Mouse (Mus musculus): ENCODE results near the gene Ola1.

Gene Ola1

DNA sequence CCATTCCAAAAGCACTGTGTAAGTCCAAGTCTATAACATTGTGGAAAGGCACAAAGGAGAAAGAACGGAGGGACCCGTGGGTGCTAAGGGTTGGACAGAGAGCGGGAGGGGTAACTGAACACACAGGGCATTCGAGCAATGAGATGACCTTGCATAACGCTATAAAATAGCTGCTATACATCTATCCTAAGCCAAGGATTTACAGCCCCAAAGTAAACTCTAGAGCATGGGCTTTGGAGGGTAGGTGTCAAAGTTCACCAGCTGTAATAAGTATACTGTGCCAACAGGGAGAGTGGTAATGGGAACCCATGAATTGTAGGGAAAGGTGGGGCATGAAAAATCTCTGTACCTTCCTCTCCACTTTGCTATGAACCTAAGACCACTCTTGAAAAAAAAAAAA is at the start of gene Ola1:
Gene Ola1, minus strand, starts transcription at position 12 of the 400 bp plus-strand sequence.
- no peak for DNase-seq (ENCODE audit: low spot score in 2 of 2)

DNA sequence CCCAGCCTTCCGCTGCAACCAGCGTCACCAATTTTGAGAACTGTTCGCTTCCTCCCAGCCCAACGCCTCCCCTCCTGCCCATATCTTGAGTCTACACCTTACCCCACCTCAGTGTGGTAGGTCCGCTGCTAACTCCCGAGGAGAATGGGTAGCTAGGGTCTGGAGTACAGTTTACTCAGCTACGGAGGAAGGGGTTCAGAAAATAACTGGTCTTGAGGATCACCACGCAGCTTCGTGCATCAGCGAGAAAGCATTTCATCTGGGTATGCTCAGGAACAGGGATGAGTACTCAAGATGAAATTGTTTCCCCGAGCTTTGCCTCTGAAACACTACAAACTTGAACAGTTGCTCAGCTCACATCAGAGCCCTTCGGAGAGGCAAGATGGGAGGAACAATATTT is 49.6 kb upstream of the Ola1 start:
- DNase-seq (ENCODE audit: low spot score in 2 of 2) = no peak

DNA sequence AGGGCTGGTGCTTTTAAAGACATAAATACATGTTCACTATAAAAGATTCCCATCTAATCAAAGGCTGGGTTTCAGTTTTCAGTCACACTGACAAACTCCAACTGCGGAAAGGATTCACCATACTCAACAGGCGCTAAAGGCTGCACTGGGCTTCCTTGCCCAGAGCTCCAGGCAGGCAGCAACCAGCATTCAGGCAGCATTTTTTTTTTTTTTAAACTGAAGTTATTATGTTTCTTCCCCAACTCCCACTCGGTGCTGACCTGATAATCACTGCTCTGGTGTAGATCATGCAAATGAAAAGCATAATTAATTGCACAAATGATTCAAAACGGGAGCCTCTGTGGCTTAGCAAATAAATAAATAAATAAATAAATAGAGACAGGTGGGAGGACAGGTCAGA is 49.1 kb upstream of the Ola1 start:
- no peak for DNase-seq (ENCODE audit: low spot score in 2 of 2)

DNA sequence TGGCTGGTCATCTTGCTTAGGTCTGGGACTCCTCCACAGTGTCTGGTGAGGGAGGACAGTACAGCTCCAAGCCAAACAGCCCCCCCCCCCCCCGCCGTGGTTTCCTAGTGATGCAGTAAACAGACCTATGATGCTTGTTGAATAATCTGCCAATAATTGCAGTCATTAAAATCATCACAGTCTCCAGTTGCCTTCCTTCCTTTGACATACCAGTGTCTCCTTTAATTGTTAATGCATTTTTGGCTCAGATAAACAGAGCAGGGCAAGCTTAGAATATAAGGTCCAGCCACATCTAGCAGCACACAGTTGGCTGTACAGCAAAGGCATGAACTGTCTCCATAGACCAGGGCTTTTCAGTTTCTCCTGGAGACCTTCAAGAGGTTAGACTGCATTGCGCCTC is 48.5 kb upstream of the Ola1 start:
- no peak for DNase-seq (ENCODE audit: low spot score in 2 of 2)

DNA sequence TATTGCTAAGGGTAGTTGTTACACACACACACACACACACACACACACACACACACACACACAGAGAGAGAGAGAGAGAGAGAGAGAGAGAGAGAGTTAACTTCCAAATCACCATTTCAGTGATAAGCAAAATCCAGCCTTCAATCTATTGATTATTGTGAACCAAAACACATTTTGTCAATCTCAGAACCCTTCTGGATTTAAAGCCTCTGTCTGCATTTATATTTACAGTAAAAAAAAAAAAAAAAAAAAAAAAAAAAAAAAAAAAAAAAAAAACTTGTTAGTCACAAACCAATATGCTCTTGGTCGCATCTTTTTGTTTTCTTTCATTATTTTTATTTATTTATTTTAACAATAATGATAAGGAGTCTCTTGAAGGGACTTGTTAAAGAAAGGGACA is 47.9 kb upstream of the Ola1 start:
- no peak for DNase-seq (ENCODE audit: low spot score in 2 of 2)

DNA sequence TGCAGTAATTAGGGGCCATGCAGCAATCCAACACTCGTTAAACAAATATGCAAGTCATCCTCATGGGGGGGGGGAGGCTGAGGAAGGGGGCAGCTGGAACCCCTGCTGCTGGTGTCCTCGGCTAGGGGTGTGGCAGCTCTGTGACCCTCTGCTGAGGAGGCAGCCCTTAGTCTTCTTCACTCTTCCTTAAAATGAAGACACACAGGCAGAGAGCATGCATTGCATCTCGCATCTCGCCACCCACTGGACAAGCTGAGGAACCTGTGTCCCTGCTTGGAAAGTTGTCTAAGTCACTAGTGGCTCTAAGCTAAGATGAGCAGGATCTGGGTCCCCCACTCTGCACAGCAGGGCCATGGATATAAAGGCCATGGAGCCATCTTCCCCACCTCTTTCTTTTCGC is 47.3 kb upstream of the Ola1 start:
- no peak for DNase-seq (ENCODE audit: low spot score in 2 of 2)

DNA sequence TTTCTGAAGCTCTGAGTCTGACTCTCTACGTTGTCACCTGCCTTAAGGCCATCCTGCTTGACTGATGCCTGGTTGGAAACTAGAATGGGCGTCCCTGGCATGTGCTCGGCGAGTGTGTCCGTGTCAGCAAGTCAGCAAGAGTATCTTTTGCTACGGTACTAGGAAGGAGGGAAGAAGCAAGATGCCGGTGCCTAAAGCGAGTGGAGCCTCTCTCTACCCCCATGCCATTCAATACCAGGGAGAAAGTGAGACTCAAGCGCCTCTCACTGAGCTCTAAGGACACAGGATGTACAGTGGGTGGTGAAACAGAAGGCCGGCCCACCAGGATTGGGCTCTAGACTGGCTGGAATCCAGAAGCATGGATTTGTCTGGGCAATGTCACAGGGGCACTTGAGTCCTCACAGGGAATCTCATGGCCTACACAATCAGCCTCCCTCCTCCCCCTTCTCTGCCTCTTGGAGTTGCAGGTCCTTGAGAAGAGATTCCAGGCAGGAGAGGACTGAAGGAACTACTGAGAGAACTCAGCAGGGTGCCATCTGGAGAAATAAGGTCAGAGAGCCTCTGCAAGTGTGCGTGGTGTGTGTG is 46.0 kb upstream of the Ola1 start:
- DNase-seq (ENCODE audit: low spot score in 2 of 2) = no peak

DNA sequence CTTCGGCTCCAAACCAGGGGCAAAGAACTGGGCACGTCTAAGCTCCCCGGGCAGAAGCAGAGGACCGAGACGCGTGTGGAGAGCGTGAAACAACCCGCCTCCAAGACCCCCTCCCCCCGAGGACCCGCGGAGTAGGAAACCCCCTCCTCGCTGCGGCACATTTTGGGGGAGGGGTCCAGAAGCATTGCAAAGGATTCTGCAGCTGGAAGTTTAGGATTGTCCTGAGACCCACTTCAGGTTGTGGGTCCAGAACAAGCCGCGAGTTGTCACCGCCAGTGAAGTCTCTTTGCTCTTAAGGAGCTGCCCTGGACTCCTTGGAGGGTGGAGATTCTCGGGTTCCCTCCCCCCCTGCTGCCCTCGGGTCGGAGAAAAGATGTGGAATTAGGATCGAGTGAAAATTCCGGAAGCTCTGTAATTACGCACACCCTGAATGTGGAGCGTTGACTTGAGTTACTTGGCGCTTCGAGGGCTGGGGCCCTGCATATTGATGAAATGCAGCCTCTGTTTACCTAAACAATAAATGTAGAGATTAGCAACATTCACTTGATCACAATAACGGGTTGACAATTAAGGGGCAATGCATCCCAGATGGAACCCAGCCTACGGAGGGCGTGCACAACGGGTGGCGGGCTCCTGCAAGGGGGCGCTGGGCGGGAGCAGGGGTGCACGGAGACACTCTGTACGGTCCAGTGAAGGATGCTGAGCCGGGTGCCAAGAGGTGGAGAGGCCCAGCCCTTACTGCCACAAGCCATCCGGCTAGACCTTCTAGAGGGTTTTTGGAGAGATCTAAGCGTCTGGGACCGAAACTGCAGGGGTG is 45.3 kb upstream of the Ola1 start:
- no peak for DNase-seq (ENCODE audit: low spot score in 2 of 2)

DNA sequence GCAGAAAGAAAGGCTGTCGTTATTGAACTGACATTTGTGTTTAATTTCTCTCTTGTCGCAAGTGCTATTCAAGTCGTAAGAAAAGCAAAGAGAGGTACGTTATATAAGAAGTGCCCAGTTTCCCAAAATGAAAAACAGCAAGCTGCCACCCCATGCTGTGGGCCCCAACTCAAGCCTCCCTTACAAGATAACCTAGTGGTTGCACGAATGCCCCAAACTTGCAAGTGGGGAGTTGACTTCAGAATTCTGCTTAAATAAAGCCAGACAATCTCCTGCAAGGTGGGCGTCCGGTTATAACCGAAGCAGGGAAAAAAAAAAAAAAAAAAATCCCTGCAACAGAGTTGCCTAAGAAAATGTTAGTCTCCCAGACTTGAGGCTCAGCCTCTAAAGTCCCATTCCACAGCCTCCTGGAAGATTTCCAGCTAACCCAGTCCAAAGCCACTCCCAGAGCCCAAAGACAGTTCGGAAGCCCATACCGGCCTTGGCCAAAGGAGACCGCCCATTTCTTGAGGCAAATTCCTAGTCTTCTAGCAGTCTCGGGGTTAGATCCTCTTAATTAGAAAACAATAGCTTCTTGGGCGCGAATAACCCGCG is 44.5 kb upstream of the Ola1 start:
- DNase-seq (ENCODE audit: low spot score in 2 of 2) = no peak

DNA sequence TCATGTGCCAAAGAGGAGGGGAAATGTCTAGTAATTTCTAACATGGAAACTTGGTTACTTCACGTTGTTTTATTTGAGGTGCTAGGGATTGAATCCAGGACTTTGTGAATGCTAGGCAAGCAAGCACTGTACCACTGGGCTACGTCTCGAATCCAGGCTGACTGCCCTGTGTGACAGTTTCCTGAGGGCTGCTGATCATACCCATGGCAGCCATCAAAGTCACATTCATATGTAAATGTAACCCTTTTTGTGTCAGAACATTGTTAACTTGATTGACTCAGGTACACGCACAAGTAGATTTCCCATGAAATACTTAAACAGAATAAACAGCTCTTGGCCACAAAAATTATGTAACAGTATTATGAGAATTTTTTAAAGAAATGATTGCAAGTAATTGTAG is 30.0 kb upstream of the Ola1 start:
- DNase-seq (ENCODE audit: low spot score in 2 of 2) = no peak

DNA sequence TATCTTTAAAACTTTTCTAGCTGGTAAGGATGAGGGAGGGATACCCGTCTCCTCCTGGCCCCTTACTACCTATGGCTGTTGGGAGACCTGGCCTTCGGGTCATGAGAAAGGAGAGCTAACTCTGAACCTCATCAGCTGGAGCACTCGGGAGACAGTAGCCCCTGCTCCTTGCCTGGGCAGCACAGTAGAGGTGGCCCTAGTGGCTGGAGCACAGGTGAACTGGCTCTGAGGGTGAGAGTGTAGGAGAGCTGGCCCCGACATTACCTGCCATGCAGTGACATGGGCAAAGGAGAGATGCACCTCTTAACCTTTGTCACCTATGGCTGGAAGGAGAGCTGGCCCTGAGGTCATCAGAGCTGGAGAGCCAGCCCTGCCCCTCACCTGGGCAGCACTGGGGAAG is 22.6 kb upstream of the Ola1 start:
- no peak for DNase-seq (ENCODE audit: low spot score in 2 of 2)

DNA sequence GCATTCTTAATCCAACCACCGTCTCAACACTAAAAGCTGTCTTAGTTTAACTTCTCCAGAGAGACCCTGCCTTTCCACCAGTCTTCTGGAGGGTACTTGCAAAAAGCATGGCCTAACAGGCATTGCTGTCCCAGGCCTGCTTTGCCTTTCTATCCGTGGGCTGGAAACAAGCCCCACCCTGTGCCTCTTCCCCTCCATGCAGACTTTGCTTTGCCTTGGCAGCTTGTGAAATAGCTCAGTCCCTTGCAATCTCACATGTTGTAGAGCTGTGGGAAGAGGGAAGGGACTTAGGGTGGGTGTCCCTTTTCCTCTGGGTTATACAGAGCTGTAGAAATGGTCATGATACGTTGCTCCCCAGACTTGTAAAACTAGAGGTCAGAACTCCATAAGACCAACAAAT is 12.4 kb upstream of the Ola1 start:
- no peak for DNase-seq (ENCODE audit: low spot score in 2 of 2)

DNA sequence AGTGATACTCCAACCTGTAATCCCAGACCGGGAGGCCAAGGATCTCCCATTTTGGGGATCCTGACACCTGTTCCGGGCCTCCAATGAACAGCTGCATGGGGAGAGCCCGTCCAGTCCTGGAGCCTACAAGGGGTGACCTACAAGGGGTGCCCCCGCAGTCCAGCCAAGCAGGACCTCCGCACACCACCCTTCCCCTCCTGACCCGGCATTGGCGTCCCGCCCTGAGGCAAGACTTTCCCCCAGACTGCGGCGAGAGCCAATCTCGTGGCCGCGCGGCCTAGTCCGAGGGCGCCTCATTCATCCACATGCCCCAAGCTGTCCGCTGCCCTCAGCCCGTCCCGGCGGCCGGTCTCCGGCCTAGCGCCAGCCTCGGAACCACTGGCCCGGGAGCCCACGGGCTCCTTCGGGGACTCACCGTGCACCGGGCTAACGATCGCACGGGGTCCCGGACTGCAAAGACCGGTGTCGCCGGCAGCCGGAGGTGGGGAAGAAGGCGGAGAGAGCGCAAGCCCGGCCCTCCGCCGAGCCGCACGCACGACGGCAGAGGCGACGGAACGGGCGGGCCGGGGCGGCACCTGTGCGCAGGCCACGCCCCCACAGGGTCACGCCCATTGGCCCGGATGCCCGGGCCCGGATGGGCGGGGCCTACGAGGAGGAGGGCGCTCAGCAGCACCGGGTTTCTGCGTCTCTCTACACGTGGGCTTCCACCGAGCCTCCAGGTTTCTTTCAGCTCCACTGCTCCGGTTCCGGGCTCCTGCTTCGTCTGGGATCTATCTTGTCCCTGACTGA is 4.7 kb downstream of the Ola1 start:
- peak; percentile 93 to 94 for DNase-seq (ENCODE audit: low spot score in 2 of 2)

DNA sequence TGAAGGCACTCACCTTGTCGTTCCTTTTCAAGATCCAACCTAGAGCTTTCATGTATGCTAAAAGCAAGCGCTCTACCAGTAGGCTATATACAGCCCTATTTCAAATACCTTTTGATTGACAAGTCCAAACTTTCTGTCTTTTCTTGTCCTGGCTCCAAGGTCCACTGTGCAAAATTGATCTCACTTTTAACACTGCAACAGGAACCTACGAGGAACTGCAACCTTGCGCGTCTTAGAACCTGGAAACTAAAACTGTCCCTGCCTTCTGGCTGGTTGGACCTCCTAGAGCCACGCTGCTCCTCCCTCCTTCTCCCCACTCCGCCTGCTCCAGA is 5.2 kb downstream of the Ola1 start:
- no peak for DNase-seq (ENCODE audit: low spot score in 2 of 2)

DNA sequence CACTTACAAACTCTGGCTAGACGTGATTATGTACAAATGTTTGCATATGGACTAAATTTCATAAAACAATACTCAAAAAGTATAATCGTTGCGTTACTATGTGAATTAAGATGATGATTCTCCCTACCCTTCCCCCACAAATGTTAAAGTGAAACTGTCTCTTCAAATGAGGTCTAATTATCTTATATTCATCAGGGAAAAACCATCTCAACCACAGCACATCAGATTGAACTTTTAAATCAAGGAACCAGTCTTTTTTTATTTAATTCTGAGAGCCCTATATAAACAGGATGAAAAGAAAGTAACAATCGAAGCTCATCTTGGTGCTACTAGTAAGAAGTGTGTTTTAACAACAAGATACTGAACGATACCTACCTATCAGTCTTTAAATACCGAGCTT is 14.4 kb downstream of the Ola1 start:
- no peak for DNase-seq (ENCODE audit: low spot score in 2 of 2)

DNA sequence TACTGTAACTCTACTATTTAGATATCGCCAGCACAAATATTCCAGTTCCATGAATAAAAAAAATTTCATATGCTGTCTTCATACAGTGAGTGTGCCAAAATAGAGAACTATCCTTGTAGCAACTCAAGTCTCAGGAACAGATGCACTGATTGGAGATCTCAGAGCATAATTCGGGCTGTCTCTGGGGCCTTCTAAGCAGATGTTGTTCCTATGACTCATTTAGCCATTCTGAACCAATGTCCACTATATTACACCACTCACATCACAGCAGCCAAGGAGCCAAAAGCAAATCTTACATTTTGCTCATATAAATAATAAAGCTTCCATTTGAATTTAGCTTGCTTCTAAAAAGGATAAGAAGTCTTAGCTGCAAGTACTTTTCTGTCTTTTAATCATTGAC is 30.2 kb downstream of the Ola1 start:
- DNase-seq (ENCODE audit: low spot score in 2 of 2) = no peak

DNA sequence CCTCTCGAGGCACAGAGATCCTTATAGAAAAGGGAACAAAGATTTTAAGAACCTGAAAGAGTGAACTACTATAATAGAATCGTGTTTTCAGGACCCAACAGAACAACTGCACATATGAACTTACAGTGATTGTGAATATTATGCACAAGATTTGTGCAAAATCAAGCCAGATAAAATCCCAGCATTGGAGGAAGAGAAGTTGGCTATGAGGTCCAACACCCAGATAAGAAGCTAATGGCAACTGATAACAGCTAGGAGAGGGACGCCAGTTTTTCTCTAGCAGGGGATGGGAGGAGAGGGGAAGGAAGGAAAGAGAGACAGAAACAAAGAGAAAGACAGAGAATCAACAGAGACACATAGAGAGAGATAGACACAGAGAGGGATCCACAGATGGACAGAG is 33.5 kb downstream of the Ola1 start:
- DNase-seq (ENCODE audit: low spot score in 2 of 2) = no peak

DNA sequence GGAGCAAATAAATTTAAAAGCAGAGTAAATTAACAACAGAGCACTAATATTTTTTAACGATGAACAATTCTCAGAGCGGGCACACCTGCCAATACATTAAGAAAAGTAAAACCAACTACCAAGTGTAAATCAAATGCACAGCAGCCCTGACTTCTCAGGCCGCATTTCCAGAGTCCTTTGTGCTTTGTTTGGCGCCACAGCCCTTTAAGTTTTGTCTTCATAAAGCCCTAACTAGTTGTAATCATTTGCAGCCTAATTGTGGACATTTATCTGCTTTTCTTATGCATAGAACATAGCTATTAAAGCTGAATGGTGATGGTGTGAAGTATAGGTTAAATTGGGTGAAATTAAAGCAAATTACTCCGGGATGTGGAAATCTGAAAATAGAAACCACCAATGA is 49.2 kb downstream of the Ola1 start:
- no peak for DNase-seq (ENCODE audit: low spot score in 2 of 2)

DNA sequence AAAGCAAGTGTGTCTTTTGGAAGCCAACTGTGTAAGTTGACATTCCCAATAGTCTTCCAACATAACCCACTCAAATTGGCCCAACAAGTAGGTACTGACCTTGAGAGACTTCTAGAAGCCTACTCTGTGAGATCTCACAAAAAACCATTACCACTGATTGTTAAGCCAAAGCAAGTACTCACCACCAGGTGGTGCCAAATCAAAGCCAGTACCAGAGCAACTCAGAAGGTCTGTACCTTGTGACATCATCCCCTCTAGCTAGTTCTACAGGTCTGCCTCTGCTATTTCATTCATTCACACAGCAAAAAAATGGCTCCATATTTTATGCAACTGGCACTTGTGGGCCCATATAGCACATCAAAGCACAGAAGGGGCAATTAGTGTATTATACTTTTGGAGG is 51.6 kb downstream of the Ola1 start:
- peak; percentile 38 to 55 for DNase-seq (ENCODE audit: low spot score in 2 of 2)

DNA sequence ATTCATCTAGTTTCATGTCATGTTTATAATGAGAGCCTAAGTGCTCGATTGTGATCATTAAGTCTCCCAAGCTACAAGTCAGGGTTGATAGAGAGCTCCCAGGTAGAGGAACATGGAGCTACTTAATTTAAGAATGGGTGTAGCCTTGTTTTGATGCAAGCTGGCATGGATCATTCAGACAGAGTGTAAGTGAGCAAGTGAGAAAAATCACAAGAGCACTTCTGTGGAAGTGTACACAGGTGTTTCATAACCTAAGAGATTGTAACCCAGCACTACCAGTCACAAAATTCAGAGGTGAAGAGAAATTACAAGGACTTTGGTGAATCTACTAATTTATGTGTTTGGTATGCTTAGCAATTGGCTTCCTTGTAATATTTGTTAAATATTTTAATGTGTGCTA is 54.1 kb downstream of the Ola1 start:
- no peak for DNase-seq (ENCODE audit: low spot score in 2 of 2)

DNA sequence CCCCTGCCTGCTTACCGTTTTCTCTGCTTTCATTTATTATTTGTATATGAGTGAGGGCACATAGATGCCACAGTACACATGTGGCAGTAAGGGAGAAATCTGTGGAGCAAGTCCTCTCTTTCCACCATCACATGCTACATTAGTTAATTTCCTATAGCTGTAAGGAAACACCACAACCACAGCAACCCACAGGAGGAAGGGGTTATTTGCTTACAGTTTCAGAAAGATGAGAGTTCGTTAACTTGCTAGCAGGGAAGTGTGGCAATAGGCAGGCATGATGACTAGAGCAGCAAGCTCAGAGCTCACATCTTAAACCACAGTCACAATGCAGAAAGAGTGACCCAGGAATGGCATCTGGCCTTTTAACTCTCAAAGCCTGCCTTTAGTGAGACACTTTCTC is 58.0 kb downstream of the Ola1 start:
- DNase-seq (ENCODE audit: low spot score in 2 of 2) = no peak

DNA sequence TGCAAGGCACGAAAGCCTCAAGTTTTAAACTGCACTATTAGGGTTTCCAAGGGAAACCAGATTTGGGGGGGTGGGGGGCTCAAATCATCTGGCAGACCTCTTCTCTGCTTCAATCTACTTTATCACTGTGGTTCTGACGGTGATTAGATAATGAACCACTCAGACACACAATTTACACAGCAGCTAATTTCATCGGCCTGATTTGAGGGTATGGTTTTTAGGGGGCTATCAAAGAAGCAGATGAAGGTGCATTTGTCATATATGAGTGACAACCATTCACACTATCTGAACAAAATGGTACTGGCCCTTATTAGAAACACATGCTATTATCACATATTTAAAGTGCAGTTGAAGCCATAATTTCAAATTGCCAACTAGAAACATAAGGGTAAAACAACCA is 61.5 kb downstream of the Ola1 start:
- DNase-seq (ENCODE audit: low spot score in 2 of 2) = no peak

DNA sequence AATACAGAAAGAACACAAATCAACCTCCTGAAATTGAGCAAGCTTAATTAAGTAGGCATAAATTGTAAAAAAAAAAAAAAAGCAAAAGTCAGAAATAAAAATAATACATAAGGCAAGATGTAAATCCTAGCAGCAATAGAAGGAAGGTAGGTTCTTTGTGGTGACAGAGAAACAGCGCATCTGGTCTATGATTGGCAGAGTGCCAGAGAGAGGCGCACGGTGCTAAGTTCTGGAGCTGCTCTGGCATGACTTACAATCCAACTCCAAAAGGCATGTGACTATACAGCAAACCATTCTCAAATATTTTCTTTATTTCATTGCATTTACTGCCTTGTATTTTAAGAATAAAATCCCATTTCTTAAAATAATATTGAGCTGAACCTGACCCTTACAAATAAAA is 68.2 kb downstream of the Ola1 start:
- DNase-seq (ENCODE audit: low spot score in 2 of 2) = no peak

Data from right cerebral cortex, postnatal 10 days (tissue).